Mouse (Mus musculus) lung, embryonic 15.5 days (tissue): ENCODE data around the gene Zfpm1. TPM values are rescaled to one million over a fixed set of nuclear protein-coding genes. Genes with fewer than 3 reads are reported as not detected.

Experiments used
- ATAC-seq: fragments of 200-750 bp; cut with Nextera tagmentation; 2 replicates; pipeline ENCODE4 v1.8.0; 2017; ENCODE audit warnings: moderate number of reproducible peaks, borderline replicate concordance; ENCODE audit not compliant: low FRiP score, low TSS enrichment; ENCODE audit errors: extremely low read depth
- H3K27ac ChIP-seq: fragments of 300-500 bp; sonication (generic); 2 replicates; pipeline ENCODE4 v1.5.1; 2015; ENCODE audit warnings: moderate library complexity, mild to moderate bottlenecking, inconsistent platforms
- H3K27me3 ChIP-seq: fragments of 300-500 bp; sonication (generic); 2 replicates; pipeline ENCODE4 v1.6.1; 2015; ENCODE audit warnings: inconsistent platforms
- H3K36me3 ChIP-seq: fragments of 300-500 bp; sonication (generic); 2 replicates; pipeline ENCODE4 v1.6.1; 2015; ENCODE audit warnings: inconsistent platforms
- H3K4me1 ChIP-seq: fragments of 300-500 bp; sonication (generic); 2 replicates; pipeline ENCODE4 v1.6.1; 2015; ENCODE audit warnings: inconsistent platforms
- H3K4me2 ChIP-seq: fragments of 300-500 bp; sonication (generic); 2 replicates; pipeline ENCODE4 v1.6.1; 2015; ENCODE audit warnings: inconsistent platforms, mild to moderate bottlenecking, moderate library complexity
- H3K4me3 ChIP-seq: fragments of 300-500 bp; sonication (generic); 2 replicates; pipeline ENCODE4 v1.5.1; 2015; ENCODE audit warnings: mild to moderate bottlenecking, inconsistent platforms
- H3K9ac ChIP-seq: fragments of 300-500 bp; sonication (generic); 2 replicates; pipeline ENCODE4 v1.6.1; 2015; ENCODE audit warnings: inconsistent platforms
- H3K9me3 ChIP-seq: fragments of 300-500 bp; sonication (generic); 2 replicates; pipeline ENCODE4 v1.6.1; 2016; ENCODE audit warnings: inconsistent platforms
- WGBS: fragments of 180-500 bp; shearing (Covaris S2); methylation state at CpG from one replicate; pipeline ENCODE4 v1.1.7; 2015; 5-methylcytosine and 5-hydroxymethylcytosine counted together
- polyA plus RNA-seq: library from polyadenylated mRNA; unstranded; fragments of >200 nt; fragmentation: Nextera tagmentation; extraction: Ambion mirVana; gene quantifications from 2 replicates; pipeline ENCODE4 v1.2.1, GENCODE M21; 2015

Zfpm1 gene
- polyA plus RNA-seq, 1 experiment from 2014 or later = 1.3 TPM

DNA sequence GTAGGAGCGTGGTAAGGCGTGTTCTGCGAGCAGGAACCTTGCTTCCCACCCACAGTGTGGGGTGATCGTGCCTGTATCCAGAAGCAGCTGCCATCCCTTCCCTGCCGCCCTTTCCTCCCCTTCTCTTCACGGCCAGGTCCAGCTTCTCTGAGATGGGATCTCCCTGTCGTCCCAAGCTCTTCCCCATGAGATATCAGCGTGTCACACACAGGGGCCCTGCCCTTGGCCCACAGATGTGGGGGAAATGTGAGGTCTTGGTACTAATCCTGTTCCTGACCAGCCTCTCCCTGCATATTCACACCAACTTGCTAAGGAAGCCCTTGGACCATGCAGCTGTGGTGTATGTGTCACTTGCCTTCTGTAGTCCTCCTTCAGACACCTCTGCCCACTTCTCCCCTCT, 5.8 kb downstream of the Zfpm1 start:
- Histone ChIP-seq H3K4me3 (no peak overlapping the region), H3K9ac (no peak overlapping the region)

DNA sequence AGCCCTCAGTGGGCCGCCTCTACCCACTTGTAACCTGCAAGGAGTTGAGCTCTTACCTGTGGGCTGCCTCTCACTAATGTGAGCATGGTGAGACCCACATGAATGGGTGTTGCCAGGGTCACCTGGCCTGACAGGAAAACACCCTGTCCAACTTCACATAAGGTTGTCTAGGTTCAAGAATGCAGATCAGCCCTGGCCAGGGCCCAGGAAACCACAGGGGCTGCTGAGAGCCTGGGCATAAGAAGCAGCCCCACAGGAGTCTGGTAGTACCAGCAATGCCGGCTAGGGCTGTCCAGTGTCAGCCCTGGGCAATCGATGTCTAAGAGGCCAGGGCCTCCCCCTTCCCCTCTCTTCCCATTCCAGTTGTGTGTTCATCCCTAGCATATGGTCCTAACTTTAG, 6.4 kb downstream of the Zfpm1 start:
- H3K4me1 ChIP-seq = peaks cover 56% of the 10 kb centered on the region
- H3K36me3 ChIP-seq = no peaks in the 10 kb centered on the region
- H3K9me3 ChIP-seq = no peaks in the 10 kb centered on the region
- H3K4me3 ChIP-seq = no peak overlapping the region
- no peak overlapping the region for H3K4me2 ChIP-seq
- WGBS = 69% methylated on average over 3 of the region's 3 CpGs
- H3K9ac ChIP-seq = no peak overlapping the region
- ATAC-seq = no peak
- no peak overlapping the region for H3K27ac ChIP-seq
- no peaks in the 10 kb centered on the region for H3K27me3 ChIP-seq

More for the DNA sequence above, 5.8 kb downstream of the Zfpm1 start:
- Histone ChIP-seq H3K27me3 (no peaks in the 10 kb centered on the region), H3K4me2 (no peak overlapping the region), H3K4me1 (peaks cover 58% of the 10 kb centered on the region), H3K9me3 (no peaks in the 10 kb centered on the region), H3K36me3 (no peaks in the 10 kb centered on the region), H3K27ac (no peak overlapping the region)
- ATAC-seq = no peak
- 74% methylated on average over 8 of the region's 8 CpGs for WGBS

DNA sequence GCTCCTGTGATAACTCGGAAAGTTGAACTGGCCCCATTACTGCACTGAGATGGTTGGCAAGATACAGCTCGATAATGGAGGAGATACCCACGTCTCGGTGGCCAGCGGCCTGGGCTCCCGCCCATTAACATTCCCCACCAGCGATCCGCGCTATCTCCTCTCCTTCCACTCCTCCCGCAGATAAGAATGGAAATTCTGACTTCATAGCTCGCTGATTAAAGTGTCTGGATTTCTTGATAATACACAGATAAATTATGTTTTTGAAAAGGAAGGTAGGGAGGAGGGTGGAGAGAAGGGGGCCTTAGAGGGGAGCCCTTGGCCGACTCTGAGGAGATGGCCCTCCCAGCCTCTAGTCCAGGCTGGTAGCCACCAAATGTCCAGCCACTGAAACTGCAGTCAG, 9.1 kb downstream of the Zfpm1 start:
- no peak for ATAC-seq
- H3K4me1 ChIP-seq = peaks cover 61% of the 10 kb centered on the region
- no peaks in the 10 kb centered on the region for H3K36me3 ChIP-seq
- H3K4me3 ChIP-seq = no peak overlapping the region
- no peak overlapping the region for H3K4me2 ChIP-seq
- no peaks in the 10 kb centered on the region for H3K27me3 ChIP-seq
- no peak overlapping the region for H3K9ac ChIP-seq
- no peaks in the 10 kb centered on the region for H3K9me3 ChIP-seq
- WGBS = 44% methylated on average over 12 of the region's 12 CpGs
- H3K27ac ChIP-seq = no peak overlapping the region

DNA sequence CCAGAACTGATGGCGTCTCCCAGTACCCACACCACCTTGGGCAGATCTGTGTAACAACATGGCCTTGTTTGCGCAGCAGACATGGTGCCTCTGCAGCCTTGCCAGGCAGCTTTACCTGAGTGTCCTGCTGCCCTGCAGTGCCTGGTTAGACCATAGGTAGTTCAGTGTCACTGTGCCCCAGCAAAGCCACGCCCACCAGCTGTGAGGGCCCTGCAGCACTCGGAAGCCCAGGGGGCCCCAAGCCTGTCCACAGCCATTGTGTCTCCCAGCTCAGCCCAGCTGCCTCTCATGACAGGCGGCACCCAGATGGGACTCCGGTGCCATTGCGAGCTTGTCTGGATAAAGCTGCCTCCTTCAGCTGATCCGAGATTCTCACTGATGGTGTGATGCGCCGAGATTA, 9.6 kb downstream of the Zfpm1 start:
- 63% methylated on average over 10 of the region's 10 CpGs for WGBS
- ATAC-seq = no peak
- no peak overlapping the region for H3K4me2 ChIP-seq
- H3K36me3 ChIP-seq = no peaks in the 10 kb centered on the region
- H3K27me3 ChIP-seq = no peaks in the 10 kb centered on the region
- H3K27ac ChIP-seq = no peak overlapping the region; the same call in 1 of the 2 replicates
- no peak overlapping the region for H3K4me3 ChIP-seq
- no peak overlapping the region for H3K9ac ChIP-seq
- no peaks in the 10 kb centered on the region for H3K9me3 ChIP-seq
- H3K4me1 ChIP-seq = peaks cover 66% of the 10 kb centered on the region

DNA sequence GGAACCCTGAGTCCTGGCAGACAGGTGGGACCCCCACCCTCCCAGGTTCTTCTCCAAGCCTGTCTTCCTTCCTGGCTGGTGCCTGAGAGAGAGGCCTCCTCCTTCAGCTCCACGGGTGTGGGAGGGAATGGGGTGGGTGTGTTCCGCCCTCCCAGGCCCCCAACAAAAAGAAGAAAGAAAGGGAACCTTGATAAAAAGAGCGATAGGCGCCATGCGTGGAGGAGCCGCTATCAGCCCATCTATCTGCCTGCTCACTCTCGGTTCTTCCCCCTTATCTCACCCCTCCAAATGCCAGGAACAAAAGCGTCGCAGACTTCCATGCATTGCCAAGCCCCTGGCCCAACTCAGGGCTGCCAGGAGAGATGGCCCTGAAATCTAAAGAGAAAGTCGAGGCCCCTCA, 11.5 kb downstream of the Zfpm1 start:
- H3K4me2 ChIP-seq = no peak overlapping the region
- H3K9me3 ChIP-seq = no peaks in the 10 kb centered on the region
- 46% methylated on average over 10 of the region's 10 CpGs for WGBS
- H3K4me1 ChIP-seq = peaks cover 80% of the 10 kb centered on the region
- H3K9ac ChIP-seq = 0 out of 2 replicates have a peak overlapping the region, but pooled peaks have one; percentile 8
- no peak overlapping the region for H3K4me3 ChIP-seq
- H3K27me3 ChIP-seq = no peaks in the 10 kb centered on the region
- ATAC-seq = no peak
- no peaks in the 10 kb centered on the region for H3K36me3 ChIP-seq
- H3K27ac ChIP-seq = peak overlapping the region; percentile 62

DNA sequence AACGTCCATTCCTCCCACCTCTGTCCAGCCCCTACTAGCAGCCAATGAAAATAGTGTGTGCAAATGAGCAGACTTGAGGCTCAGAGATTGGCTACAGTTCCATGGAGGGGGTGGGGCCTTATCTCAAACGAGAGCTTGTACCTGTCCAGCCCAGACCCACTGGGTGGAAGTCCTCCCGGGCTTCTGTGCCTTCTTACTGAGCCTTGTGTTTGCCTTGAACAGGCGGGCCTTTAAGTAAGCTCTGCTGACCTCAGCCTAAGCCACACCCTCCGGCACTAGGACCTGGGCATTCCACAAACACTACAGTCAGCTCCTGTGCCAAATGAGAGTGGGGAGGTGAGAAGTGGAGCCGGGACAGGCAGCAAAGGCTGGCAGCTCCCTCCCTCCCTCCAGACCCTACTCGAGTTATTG, 12.3 kb downstream of the Zfpm1 start:
- Histone ChIP-seq H3K9ac (no peak overlapping the region), H3K4me1 (peaks cover 81% of the 10 kb centered on the region), H3K4me2 (no peak overlapping the region), H3K27ac (peak overlapping the region; percentile 62), H3K36me3 (no peaks in the 10 kb centered on the region), H3K4me3 (no peak overlapping the region), H3K9me3 (no peaks in the 10 kb centered on the region), H3K27me3 (no peaks in the 10 kb centered on the region)
- peak; percentile 84 for ATAC-seq
- 2% methylated on average over 7 of the region's 7 CpGs for WGBS

DNA sequence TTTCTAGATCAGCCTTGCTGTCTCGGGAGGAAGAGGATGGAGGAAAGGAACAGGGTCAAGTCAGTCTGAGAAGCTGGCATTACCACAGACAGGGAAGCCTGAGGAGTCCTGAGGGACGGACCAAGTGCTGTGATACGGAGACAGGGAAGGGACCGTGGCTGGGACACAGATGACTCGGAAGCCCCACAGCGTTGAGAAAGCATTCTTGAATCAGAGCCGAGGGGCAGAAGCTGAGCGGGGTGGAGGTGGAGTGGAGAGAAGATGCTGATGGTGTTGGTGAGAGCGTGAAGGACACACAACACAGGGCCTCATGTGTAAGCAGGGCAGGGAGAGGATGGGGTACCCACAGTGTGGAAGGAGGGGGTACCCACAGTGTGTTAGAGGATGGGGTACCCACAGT, 13.4 kb downstream of the Zfpm1 start:
- Histone ChIP-seq H3K4me3 (no peak overlapping the region), H3K9me3 (no peaks in the 10 kb centered on the region), H3K4me2 (no peak overlapping the region), H3K27me3 (no peaks in the 10 kb centered on the region), H3K9ac (no peak overlapping the region), H3K27ac (no peak overlapping the region), H3K36me3 (no peaks in the 10 kb centered on the region), H3K4me1 (peaks cover 83% of the 10 kb centered on the region)
- WGBS = 51% methylated on average over 9 of the region's 9 CpGs
- ATAC-seq = no peak

DNA sequence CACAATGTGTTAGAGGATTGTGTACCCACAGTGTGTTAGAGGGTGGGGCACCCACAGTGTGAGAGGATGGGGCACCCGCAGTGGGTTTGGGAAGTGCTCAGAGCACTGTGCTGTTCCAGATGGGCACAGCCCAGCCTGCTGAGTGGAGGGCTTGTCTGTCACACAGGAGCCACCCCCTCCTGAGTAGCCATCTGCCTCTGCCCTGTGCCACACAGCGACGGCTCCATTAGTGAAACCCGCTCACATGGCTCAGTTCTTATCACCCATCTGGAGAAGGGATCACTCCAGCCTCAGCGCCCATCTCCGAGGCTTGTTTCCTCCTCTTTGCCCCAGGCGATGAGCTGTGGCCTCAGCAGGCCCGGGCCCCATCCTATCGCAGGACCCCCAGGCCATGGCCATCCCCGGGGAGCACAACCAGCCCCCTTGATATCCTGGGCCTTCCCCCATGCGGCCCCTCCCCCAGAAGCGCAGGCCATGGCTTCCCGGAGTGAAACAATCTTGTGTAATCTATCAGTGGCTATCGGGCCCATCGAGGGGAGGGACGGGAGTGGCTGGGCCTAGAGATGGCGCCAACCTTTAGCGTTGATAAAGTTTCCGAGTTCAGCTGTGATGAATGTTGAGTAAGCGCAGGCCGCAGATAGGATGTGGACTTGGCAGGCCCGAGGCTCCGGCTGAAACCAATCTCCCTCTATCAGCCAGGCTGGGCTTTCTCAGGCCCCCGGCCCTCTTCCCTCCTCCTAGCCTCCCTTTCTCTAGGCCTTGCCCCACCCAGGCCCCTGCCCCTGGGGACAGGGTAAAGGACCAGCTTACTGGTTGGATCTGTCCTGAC, 14.4 kb downstream of the Zfpm1 start:
- Histone ChIP-seq H3K9ac (no peak overlapping the region; the same call in 1 of the 2 replicates), H3K4me2 (no peak overlapping the region; the same call in 1 of the 2 replicates), H3K36me3 (no peaks in the 10 kb centered on the region), H3K4me3 (no peak overlapping the region), H3K27me3 (no peaks in the 10 kb centered on the region), H3K9me3 (no peaks in the 10 kb centered on the region), H3K27ac (peak overlapping the region; percentile 62), H3K4me1 (peaks cover 78% of the 10 kb centered on the region)
- ATAC-seq = no peak; the same call in 1 of the 2 replicates
- 23% methylated on average over 24 of the region's 24 CpGs for WGBS

DNA sequence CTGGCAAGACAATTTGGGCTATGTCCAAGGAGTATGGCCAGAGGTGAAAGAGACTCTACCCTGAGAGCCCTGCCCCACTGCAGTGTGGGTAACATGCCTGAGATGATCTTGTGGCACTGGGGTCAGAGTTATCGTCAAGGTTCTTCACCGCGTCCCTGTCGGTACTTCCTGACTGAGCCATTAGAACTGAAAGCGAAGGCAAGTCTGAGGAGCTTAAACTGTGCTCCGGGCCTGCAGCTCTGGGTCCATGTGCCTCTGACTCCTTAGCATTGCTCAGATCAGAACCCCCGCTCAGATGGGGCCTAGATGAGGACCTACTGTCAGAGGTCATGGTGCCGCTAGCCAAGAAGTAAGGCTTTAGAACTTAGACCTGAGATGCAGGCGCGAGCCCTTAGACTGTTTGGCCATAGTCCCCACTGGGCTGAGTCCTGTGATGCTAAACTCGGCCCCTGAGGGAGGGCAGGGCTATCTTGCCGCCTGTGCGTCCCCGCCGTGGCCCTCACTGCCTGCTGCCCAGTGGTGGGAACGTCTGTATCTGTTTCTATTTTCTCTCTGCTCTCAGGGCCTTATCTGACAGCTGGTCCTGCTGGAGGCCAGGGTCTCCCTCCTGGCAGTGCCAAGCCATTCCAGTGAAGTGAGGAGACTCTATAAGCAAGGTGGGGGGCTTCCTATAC, 17.8 kb downstream of the Zfpm1 start:
- WGBS = 63% methylated on average over 16 of the region's 16 CpGs
- Histone ChIP-seq H3K36me3 (no peaks in the 10 kb centered on the region), H3K4me3 (no peak overlapping the region), H3K4me1 (peaks cover 67% of the 10 kb centered on the region), H3K4me2 (no peak overlapping the region), H3K9ac (no peak overlapping the region), H3K9me3 (no peaks in the 10 kb centered on the region), H3K27ac (0 out of 2 replicates have a peak overlapping the region, but pooled peaks have one; percentile 9), H3K27me3 (no peaks in the 10 kb centered on the region)
- no peak for ATAC-seq

DNA sequence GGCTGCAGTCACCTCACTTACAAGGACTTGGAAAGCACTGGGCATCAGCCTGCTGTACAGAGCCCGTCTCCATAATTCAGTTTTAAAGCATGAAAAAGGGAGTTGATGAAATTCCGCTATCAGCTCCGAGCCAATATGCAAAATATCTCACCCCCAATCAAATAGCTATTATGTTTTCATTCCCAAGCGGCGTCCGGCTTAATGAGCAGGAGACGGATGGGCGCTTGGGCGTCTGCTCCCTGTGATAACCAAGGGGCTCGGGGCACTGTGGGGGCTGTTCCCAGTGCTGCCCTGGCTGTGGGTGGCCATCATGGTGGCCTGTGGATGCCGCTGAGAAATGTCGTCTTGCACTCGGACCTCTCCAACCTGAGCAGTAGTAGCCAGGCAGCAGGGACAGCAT, 19.1 kb downstream of the Zfpm1 start:
- no peaks in the 10 kb centered on the region for H3K27me3 ChIP-seq
- H3K9me3 ChIP-seq = no peaks in the 10 kb centered on the region
- ATAC-seq = no peak
- H3K36me3 ChIP-seq = no peaks in the 10 kb centered on the region
- H3K9ac ChIP-seq = no peak overlapping the region
- H3K4me2 ChIP-seq = no peak overlapping the region
- H3K4me1 ChIP-seq = peaks cover 54% of the 10 kb centered on the region
- no peak overlapping the region for H3K27ac ChIP-seq
- H3K4me3 ChIP-seq = no peak overlapping the region
- 74% methylated on average over 13 of the region's 13 CpGs for WGBS

DNA sequence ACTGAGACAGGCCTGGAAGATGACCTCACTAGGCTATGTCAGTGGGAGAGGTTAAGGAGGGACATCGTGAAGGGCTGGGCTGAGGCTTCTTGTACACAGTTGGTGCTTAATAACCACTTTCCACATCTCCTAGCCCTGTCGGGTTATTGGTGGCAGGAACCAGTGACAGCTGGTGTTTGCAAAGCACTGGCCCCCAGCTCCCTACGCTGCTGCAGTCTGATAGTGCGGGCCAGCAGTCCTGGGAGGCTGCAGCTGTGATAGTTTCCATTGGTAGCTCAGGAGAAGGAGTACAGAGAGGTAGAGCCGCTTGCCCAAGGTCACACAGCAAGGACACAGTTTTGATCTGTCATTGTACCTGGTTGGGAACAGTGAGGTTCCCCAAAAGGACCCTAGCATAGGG, 19.9 kb downstream of the Zfpm1 start:
- Histone ChIP-seq H3K36me3 (no peaks in the 10 kb centered on the region), H3K9ac (no peak overlapping the region), H3K9me3 (no peaks in the 10 kb centered on the region), H3K4me2 (no peak overlapping the region), H3K4me3 (no peak overlapping the region), H3K27me3 (no peaks in the 10 kb centered on the region), H3K27ac (no peak overlapping the region), H3K4me1 (peaks cover 46% of the 10 kb centered on the region)
- ATAC-seq = no peak
- WGBS = 71% methylated on average over 5 of the region's 5 CpGs

DNA sequence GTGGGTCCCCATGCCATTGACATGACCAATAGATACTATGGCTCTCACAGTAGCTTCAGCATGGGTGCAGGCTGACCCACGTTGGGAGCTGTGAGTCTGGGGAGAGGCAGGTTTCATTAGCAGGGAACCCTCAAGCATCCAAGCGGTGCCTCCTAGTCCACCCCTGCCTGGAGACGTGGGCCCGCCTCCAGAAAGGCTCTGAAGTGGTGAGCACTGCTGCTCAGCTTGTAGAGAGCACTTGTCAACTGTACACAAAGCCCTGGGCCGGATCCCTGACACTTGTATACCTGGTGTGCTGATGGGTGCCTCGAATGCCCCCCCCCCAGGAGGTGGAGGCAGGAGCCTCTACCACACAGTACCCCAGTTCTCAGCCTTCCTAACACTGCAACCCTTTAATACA, 21.5 kb downstream of the Zfpm1 start:
- Histone ChIP-seq H3K9ac (no peak overlapping the region), H3K36me3 (no peaks in the 10 kb centered on the region), H3K4me2 (no peak overlapping the region), H3K4me1 (peaks cover 35% of the 10 kb centered on the region), H3K9me3 (no peaks in the 10 kb centered on the region), H3K27me3 (no peaks in the 10 kb centered on the region), H3K4me3 (no peak overlapping the region), H3K27ac (peak overlapping the region; percentile 48)
- WGBS = 47% methylated on average over 6 of the region's 6 CpGs
- peak; percentile 66; the same call in 1 of the 2 replicates for ATAC-seq
